Mouse (Mus musculus) testis, adult 2 months (tissue): ENCODE data around the gene Eif2s3x.

ENCODE experiments used
- CTCF ChIP-seq: fragments of 200-500 bp; IDR thresholded peaks from 2 replicates; pipeline ENCODE4 v1.5.1; 2012; ENCODE audit warnings: low read depth, mild to moderate bottlenecking, inconsistent platforms, low read length, moderate library complexity; ENCODE audit not compliant: control insufficient read depth, insufficient read depth, insufficient replicate concordance
- POLR2A ChIP-seq: fragments of 200-500 bp; IDR thresholded peaks from 2 replicates; pipeline ENCODE4 v1.6.1; 2012; ENCODE audit warnings: low read depth, mild to moderate bottlenecking, inconsistent platforms, low read length, moderate library complexity; ENCODE audit not compliant: control insufficient read depth

GRCm38 (mm10) chrX:94140080-94140479, 72.6 kb downstream of the Eif2s3x start:
- no peak for TF ChIP-seq POLR2A
- TF ChIP-seq CTCF: no peak
